Mouse (Mus musculus): ENCODE measurements around the gene Gipr. TPM values are rescaled to one million over a fixed set of nuclear protein-coding genes. Genes with fewer than 3 reads are reported as not detected.
"Not testable (repeated sequence)": the region's sequence is repeated elsewhere in the genome, so short reads cannot be mapped to it uniquely, and the experiment has no call there.

The Gipr gene
- polyA plus RNA-seq, 1 experiment from 2014 or later = 0.54 TPM

- Histone ChIP-seq H3K27ac (no peak overlapping the region), H3K4me3 (no peak overlapping the region), H3K9ac (no peak overlapping the region), H3K36me3 (no peaks in the 10 kb centered on the region), H3K4me1 (peaks cover 18% of the 10 kb centered on the region), H3K4me2 (replicated peaks) (peak overlapping the region; percentile 36), H3K27me3 (peaks cover 42% of the 10 kb centered on the region), H3K9me3 (no peaks in the 10 kb centered on the region)
- WGBS = 24% methylated on average over 12 of the region's 12 CpGs
- ATAC-seq (ENCODE audit: insufficient number of reproducible peaks, insufficient read depth, low FRiP score, low TSS enrichment) = no peak
Observed at GRCm38 (mm10) chr7:19163752-19164151, 2.2 kb downstream of the Gipr start.

DNA sequence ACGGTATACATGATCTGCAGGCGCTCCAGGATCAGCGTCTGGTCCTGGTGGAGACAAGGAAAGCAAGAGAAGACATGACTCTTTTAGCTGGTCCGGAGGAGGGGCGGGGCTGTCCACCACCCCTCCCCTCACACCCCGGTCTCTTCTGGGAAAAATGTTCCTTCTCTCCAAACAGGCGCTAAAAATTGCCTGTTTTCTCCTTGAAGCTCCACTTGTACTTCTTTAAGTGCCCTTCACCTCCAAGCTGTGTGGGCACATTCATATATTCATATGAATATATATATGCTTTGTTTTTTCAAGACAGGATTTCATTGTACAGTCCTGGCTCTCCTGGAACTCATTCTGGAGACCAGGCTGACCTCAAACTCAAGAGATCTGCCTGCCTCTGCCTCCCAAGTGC is 3.0 kb downstream of the Gipr start:
- 83% methylated on average over 7 of the region's 7 CpGs for WGBS
- ATAC-seq (ENCODE audit: insufficient number of reproducible peaks, insufficient read depth, low FRiP score, low TSS enrichment) = no peak

GRCm38 (mm10) chr7:19160115-19160514 is 5.8 kb downstream of the Gipr start:
- Histone ChIP-seq H3K4me2 (replicated peaks) (peak overlapping the region; percentile 62), H3K4me3 (peak overlapping the region; percentile 34), H3K27me3 (peaks cover 39% of the 10 kb centered on the region), H3K9me3 (no peaks in the 10 kb centered on the region), H3K36me3 (no peaks in the 10 kb centered on the region), H3K4me1 (peaks cover 25% of the 10 kb centered on the region), H3K9ac (no peak overlapping the region; the same call in 1 of the 2 replicates), H3K27ac (no peak overlapping the region)
- ATAC-seq (ENCODE audit: insufficient number of reproducible peaks, insufficient read depth, low FRiP score, low TSS enrichment) = no peak
- 3% methylated on average over 20 of the region's 20 CpGs for WGBS

More for the DNA sequence above, 3.0 kb downstream of the Gipr start:
- Histone ChIP-seq H3K9me3 (no peaks in the 10 kb centered on the region), H3K4me2 (replicated peaks) (no peak overlapping the region), H3K4me1 (peaks cover 18% of the 10 kb centered on the region), H3K4me3 (no peak overlapping the region), H3K27ac (no peak overlapping the region), H3K27me3 (peaks cover 48% of the 10 kb centered on the region), H3K9ac (no peak overlapping the region), H3K36me3 (no peaks in the 10 kb centered on the region)

DNA sequence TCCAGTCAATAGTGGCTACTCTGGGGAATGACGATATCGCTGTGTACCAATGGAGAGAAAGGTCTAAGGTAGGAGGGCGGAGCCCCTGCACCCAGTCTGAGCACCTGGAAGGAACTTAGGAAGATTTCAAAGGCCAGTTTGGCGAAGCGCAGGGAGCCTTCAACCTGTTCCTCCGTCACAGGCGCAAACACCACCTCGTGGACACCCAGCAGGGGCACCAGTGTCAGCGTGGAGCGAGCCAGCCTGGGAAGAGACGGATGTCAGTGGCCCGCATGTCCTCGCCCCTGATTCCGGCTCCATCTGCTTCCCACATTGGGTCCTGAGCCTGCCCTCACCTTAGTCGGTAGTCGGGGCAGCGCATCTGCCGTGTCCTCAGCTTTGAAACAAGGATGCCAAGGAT is 6.5 kb downstream of the Gipr start:
- Histone ChIP-seq H3K4me3 (peak overlapping the region; percentile 34; the same call in 1 of the 2 replicates), H3K4me2 (replicated peaks) (peak overlapping the region; percentile 62), H3K27me3 (peaks cover 32% of the 10 kb centered on the region)

GRCm38 (mm10) chr7:19158601-19159000 is 7.3 kb downstream of the Gipr start:
- Histone ChIP-seq H3K36me3 (peaks cover 6% of the 10 kb centered on the region; the same call in 1 of the 2 replicates), H3K9ac (no peak overlapping the region), H3K9me3 (no peaks in the 10 kb centered on the region), H3K4me2 (replicated peaks) (no peak overlapping the region), H3K27me3 (peaks cover 24% of the 10 kb centered on the region), H3K4me3 (no peak overlapping the region), H3K27ac (no peak overlapping the region), H3K4me1 (peaks cover 19% of the 10 kb centered on the region; the same call in 1 of the 2 replicates)
- no peak for ATAC-seq (ENCODE audit: insufficient number of reproducible peaks, insufficient read depth, low FRiP score, low TSS enrichment)
- 70% methylated on average over 11 of the region's 11 CpGs for WGBS

More for the DNA sequence above, 6.5 kb downstream of the Gipr start:
- no peak for ATAC-seq (ENCODE audit: insufficient number of reproducible peaks, insufficient read depth, low FRiP score, low TSS enrichment)
- Histone ChIP-seq H3K9ac (no peak overlapping the region), H3K4me1 (peaks cover 23% of the 10 kb centered on the region), H3K9me3 (no peaks in the 10 kb centered on the region), H3K27ac (no peak overlapping the region), H3K36me3 (no peaks in the 10 kb centered on the region)
- 14% methylated on average over 18 of the region's 18 CpGs for WGBS

DNA sequence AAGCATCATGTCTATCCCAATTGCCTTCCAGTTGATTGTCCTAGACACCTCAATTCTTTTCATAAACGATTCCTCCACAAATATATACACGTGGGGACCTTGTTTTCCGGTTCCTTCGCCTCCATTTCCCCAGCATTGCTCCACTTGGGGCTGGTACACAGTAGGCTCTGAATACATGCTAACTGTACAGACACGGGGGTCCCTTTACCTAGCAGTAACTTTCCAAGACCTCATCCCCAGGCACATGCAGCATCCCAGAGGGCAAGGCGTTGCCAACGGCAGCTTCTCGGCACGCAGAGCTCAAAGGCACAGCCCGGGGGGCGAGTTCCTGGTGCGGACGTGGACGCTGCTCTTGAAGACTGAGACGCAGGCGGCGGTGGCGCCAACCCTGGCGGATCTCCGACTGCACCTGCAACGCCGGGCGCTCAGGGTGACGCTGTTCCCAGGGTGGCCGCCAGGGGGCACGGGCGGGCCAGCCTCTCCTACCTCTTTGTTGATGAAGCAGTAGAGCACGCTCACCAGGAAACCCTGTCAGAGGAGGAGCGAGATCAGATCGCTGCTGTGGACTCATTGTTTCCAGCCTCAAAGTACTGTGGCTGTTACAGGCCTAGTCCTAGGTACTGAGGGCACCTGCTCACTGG is 8.6 kb downstream of the Gipr start:
- H3K4me1 ChIP-seq = peaks cover 18% of the 10 kb centered on the region; the same call in 1 of the 2 replicates
- no peaks in the 10 kb centered on the region for H3K9me3 ChIP-seq
- peak; percentile 57 for ATAC-seq (ENCODE audit: insufficient number of reproducible peaks, insufficient read depth, low FRiP score, low TSS enrichment)
- WGBS = 5% methylated on average over 30 of the region's 30 CpGs
- H3K27me3 ChIP-seq = peaks cover 21% of the 10 kb centered on the region
- peaks cover 19% of the 10 kb centered on the region for H3K36me3 ChIP-seq
- H3K9ac ChIP-seq = peak overlapping the region; percentile 24; the same call in 1 of the 2 replicates
- peak overlapping the region; percentile 40 for H3K4me2 ChIP-seq (replicated peaks)
- H3K27ac ChIP-seq = peak overlapping the region; percentile 12; the same call in 1 of the 2 replicates
- no peak overlapping the region for H3K4me3 ChIP-seq

DNA sequence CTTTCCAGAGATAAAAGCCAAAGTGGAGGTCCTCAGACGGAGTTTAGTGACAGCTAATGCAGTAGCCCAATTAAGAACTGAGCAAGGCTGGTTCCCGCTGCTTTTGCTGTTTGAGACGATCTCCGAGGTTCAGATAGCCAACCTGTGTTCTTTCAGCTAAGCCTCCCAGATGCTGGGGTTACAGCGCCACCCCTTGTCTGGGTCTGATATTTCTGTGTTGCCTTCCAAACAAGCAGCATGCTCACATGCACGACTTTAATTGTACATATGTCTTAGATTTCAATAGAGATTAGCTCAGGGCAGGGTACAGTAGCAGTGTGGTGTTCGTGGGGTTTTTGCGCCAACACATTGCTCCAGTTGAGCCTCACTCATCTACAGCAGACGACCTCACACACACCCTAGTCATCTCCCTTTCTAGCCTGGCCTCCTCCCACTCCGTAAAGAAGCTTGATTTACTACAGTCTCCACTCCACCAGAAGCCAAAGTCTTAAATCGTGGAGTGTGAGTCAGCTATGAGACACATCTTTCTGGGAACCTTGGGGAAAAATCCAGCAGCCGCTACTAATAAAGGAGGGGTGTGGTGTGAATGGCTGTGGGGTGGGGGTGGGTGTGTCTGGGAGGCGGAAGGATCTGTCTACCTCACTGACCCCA is 10.0 kb downstream of the Gipr start:
- Histone ChIP-seq H3K4me1 (peaks cover 21% of the 10 kb centered on the region), H3K9ac (no peak overlapping the region), H3K9me3 (no peaks in the 10 kb centered on the region), H3K27me3 (peaks cover 21% of the 10 kb centered on the region), H3K27ac (no peak overlapping the region), H3K4me3 (no peak overlapping the region), H3K36me3 (peaks cover 26% of the 10 kb centered on the region), H3K4me2 (replicated peaks) (no peak overlapping the region)
- 58% methylated on average over 13 of the region's 13 CpGs for WGBS
- no peak for ATAC-seq (ENCODE audit: insufficient number of reproducible peaks, insufficient read depth, low FRiP score, low TSS enrichment)

- H3K27me3 ChIP-seq = peaks cover 14% of the 10 kb centered on the region
- H3K9me3 ChIP-seq = no peaks in the 10 kb centered on the region
- 81% methylated on average over 8 of the region's 8 CpGs for WGBS
- no peak overlapping the region for H3K9ac ChIP-seq
- H3K4me3 ChIP-seq = no peak overlapping the region
- peaks cover 26% of the 10 kb centered on the region for H3K36me3 ChIP-seq
- no peak overlapping the region for H3K4me2 ChIP-seq (replicated peaks)
- no peak overlapping the region for H3K27ac ChIP-seq
- no peak for ATAC-seq (ENCODE audit: insufficient number of reproducible peaks, insufficient read depth, low FRiP score, low TSS enrichment)
- H3K4me1 ChIP-seq = peaks cover 23% of the 10 kb centered on the region
Observed at GRCm38 (mm10) chr7:19154796-19155195, 11.1 kb downstream of the Gipr start.

GRCm38 (mm10) chr7:19151121-19151520 is 14.8 kb downstream of the Gipr start:
- 91% methylated on average over 10 of the region's 10 CpGs for WGBS
- peaks cover 29% of the 10 kb centered on the region for H3K36me3 ChIP-seq
- ATAC-seq (ENCODE audit: insufficient number of reproducible peaks, insufficient read depth, low FRiP score, low TSS enrichment); H3K9me3 ChIP-seq; H3K27me3 ChIP-seq; H3K27ac ChIP-seq: not testable (repeated sequence)
- peak overlapping the region; percentile 79 for H3K4me2 ChIP-seq (replicated peaks)
- peak overlapping the region; percentile 76; the same call in 1 of the 2 replicates for H3K9ac ChIP-seq
- peaks cover 16% of the 10 kb centered on the region for H3K4me1 ChIP-seq
- 0 out of 2 replicates have a peak overlapping the region, but pooled peaks have one; percentile 79 for H3K4me3 ChIP-seq

DNA sequence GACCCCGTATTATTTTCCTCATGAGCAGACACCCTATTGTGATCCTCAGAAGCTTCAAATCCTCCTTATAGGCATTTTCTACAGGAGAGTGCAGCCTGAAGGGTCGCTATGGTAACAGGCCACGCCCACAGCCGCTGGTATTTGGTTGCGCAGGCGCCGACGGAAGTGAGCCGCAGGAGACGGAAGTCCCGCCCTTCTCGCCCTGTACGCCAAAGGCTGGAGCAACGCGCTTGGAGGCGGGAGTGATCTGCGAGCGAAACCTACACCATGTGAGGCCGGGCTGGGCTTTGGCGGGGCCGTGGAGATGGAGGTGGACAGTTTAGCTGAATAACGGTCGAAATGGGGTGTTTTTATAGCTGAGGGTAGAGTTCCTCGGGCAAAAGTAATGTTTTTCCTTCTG is 16.3 kb downstream of the Gipr start, which contains the start of gene Snrpd2:
Gene Snrpd2, plus strand, starts transcription at position 97 of the 400 bp plus-strand sequence.
- Histone ChIP-seq H3K36me3 (peaks cover 30% of the 10 kb centered on the region), H3K4me3 (peak within 1 kb of the TSS; percentile 79), H3K4me2 (replicated peaks) (peak within 1 kb of the TSS; percentile 79), H3K27me3 (no peaks in the 10 kb centered on the region), H3K4me1 (peaks cover 16% of the 10 kb centered on the region), H3K9me3 (no peaks in the 10 kb centered on the region), H3K9ac (peak within 1 kb of the TSS; percentile 76), H3K27ac (peak within 1 kb of the TSS; percentile 78)
- WGBS = under 1% methylated on average over 24 of the region's 24 CpGs
- ATAC-seq (ENCODE audit: insufficient number of reproducible peaks, insufficient read depth, low FRiP score, low TSS enrichment) = peak; percentile 92

GRCm38 (mm10) chr7:19148875-19149541 is 16.9 kb downstream of the Gipr start, which contains the start of gene Qpctl:
Qpctl (minus strand) TSS chr7:19149291.
- WGBS = under 1% methylated on average over 43 of the region's 43 CpGs
- Histone ChIP-seq H3K36me3 (peaks cover 28% of the 10 kb centered on the region), H3K4me2 (replicated peaks) (peak within 1 kb of the TSS; percentile 79), H3K4me1 (peaks cover 16% of the 10 kb centered on the region), H3K27ac (peak within 1 kb of the TSS; percentile 78), H3K27me3 (no peaks in the 10 kb centered on the region), H3K4me3 (peak within 1 kb of the TSS; percentile 79), H3K9me3 (no peaks in the 10 kb centered on the region), H3K9ac (peak within 1 kb of the TSS; percentile 76)
- peak; percentile 95 for ATAC-seq (ENCODE audit: insufficient number of reproducible peaks, insufficient read depth, low FRiP score, low TSS enrichment)

Data from embryonic facial prominence, embryonic 12.5 days (tissue).